Mouse (Mus musculus) CD4-positive helper T cell, adult 2 months (primary cell): ENCODE results near the gene Mrps34.
"Not testable (repeated sequence)": the region's sequence is repeated elsewhere in the genome, so short reads cannot be mapped to it uniquely, and the experiment has no call there.

Experiments
- DNase-seq: peaks from one replicate; pipeline ENCODE4 v3.0.0-alpha.2; 2012; ENCODE audit warnings: low read depth, missing footprints, low spot score

The Mrps34 gene

DNA sequence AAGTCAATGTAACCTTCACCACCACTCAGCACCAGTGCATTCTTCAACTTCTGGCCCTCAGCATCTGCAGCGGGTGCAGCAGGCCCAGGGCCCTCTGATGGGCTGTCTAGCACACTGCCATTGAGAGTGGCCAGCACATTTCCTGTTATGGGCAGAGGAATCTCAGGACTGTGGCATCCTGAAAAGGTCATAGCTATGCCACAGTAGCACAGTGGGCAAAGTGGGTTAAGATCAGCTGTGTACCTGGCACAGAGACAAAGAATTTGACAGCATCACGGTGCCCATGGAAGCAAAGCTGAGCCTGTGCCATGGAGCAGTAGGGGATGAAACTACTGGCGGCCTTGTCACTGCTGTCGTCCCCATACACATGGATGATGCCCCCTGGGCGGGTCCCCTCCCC, 4.2 kb downstream of the Mrps34 start:
- DNase-seq = no peak

GRCm38 (mm10) chr17:24900014-24900413, 5.1 kb downstream of the Mrps34 start:
- DNase-seq = no peak

GRCm38 (mm10) chr17:24902124-24902523, 7.2 kb downstream of the Mrps34 start:
- no peak for DNase-seq

- DNase-seq = no peak
Measured at GRCm38 (mm10) chr17:24902671-24903474, 8.0 kb downstream of the Mrps34 start.

DNA sequence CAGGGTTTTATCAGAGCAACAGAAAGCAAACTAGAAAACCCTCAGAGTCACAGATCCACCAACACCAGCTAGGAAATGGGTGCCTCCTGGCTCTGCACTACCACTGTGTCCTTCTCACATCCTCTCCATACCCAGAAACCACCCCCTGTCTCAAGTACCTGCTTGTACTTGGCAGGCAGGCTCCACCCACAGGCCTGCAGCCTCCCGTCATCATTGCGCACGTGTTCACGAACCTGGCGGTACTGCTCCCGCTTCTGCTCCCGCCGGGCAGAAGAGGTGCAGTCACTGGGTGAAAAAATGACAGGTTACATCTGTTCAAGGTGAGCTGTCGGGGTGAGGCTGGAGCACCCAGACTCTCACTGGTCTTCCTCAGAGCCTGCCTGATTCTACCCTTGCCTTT, 8.9 kb downstream of the Mrps34 start:
- no peak for DNase-seq

DNA sequence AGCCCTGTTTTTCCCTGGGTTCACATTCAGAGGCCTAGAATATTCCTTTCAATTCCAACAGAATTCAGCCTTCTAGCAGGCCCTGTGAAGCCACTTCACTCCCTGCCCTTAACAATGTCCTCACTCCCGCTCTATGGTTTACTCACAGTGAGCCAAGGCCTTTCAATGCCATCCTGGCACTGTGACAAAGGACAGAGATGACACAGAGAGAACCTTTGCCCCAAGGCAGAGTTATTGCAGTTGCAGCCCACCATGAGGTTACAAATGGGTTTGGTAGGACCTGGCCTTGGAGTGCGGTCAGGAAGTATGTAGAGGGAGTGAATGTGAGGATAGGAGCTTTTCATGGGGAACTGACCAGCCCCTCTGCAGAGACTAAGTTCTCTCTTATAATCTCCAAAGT, 12.7 kb downstream of the Mrps34 start:
- no peak for DNase-seq

DNA sequence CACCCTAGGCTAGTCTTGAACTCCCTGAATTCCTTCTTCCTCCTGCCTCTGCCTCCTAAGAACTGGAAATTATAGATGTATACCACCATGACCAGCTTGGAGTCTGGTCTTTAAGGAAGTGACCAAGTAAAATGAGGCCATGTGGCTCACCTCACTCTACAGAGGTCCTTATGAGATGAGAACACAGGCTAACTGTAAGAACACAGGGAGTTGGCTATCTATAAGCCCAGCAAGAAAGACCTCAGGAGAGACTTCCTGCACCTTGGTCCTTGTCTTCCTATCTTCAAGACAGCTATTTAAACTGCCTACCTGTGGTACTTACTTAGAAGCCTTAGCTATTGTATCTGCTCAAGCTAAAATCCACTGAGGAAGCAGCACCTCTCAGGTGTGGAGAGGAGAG, 19.1 kb downstream of the Mrps34 start:
- no peak for DNase-seq

GRCm38 (mm10) chr17:24923246-24923645, 28.3 kb downstream of the Mrps34 start:
- DNase-seq = no peak

DNA sequence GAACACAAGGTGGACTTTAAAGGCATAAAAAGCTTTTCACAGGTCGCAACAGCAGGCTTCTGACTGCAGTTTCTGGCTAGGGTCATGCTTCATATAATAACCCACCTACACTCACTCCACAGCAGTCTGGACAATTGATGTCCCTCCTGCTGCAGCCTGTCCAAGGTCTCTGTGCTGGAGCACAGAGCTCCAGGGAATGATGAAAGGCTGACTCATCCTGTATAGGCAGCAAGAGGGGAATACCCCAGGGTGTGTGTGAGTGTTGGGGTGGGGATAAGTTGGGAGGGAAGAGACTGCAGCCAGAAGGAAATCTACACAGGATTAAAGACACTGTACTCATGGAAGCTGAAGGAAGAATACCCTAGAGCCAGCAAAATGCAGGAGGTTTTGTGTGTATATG, 34.6 kb downstream of the Mrps34 start:
- no peak for DNase-seq

DNA sequence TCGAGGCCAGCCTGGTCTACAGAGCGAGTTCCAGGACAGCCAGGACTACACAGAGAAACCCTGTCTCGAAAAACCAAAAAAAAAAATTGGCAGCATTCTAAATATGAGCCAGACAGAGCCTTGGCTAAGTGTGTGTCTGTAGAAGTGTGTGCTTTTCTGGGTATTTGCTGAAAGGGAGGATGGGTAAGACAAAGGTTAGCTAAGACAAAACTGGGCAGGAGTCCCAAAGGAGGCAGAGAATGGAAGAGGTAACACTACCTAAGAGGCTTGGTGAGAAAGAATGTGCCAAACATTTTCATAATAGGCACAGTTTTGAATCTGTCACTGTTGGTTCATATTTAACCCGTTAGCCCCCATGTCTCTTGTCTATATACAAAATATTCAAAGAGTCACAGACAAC, 37.5 kb downstream of the Mrps34 start:
- no peak for DNase-seq

DNA sequence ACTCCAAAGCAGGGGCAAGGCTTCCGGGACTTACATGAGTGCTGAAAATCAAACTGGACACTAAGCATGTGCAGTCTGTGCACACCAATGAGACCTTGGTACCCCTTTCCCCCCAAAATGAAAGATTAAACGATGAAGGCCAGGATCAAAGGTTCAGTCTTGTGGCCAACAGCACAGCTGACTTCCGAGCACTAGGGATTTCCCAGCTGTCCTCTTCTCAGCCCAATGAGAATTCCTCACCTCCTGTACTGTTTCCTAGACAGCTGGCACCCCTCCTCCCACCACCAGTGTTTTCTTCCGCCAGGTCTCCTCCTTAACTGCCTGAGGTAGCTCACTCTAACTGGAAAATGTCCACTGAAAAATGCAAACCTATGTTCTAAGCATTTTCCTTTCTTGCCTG, 38.2 kb downstream of the Mrps34 start:
- no peak for DNase-seq

DNA sequence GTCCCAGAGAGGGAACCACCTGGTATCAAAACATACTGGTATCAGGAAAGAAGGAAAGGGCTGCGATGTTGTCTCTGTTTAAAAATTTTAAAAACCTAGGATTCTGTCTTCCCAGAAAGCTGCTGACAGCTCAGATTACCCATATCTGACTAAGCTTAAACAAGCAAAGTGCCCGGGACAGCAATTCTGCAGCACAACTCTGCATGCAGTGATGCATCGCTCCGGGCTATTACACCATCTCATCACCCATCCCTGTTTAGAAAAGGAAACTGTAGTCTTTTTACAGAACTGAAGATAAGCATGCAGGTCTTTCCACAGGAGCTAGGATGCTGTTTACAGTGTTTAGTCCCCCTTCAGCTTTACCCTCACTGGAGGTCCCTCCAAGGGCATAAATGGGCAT, 40.0 kb downstream of the Mrps34 start:
- DNase-seq = no peak

GRCm38 (mm10) chr17:24935666-24936065, 40.8 kb downstream of the Mrps34 start:
- DNase-seq = peak; percentile 10

GRCm38 (mm10) chr17:24936259-24937237, 41.6 kb downstream of the Mrps34 start, which contains the start of gene Mapk8ip3:
Gene Mapk8ip3 (minus strand): TSS chr17:24936977.
- DNase-seq = peak; percentile 96

- peak; percentile 16 for DNase-seq
Measured at GRCm38 (mm10) chr17:24937266-24937665, 42.4 kb downstream of the Mrps34 start.

DNA sequence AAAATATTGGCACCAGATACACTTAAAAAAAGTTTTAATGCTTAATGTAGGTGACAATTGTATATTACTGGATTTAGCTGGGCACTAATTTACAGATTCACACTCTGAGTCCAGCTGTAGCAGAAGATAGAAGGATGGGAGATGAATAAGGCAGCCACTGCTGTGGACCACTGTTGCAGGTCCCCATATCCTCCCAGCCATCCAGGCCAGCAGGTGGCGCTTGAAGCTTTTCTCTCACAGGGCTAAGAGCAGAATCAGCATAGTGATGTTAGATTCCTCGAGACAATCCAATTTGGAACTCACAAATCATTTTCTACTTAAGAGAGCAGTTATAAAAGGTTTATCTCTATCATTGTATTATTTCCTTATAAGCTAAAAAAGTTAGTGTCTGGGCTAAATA, 47.5 kb downstream of the Mrps34 start:
- peak; percentile 26 for DNase-seq

GRCm38 (mm10) chr17:24943036-24943435, 48.1 kb downstream of the Mrps34 start:
- no peak for DNase-seq

DNA sequence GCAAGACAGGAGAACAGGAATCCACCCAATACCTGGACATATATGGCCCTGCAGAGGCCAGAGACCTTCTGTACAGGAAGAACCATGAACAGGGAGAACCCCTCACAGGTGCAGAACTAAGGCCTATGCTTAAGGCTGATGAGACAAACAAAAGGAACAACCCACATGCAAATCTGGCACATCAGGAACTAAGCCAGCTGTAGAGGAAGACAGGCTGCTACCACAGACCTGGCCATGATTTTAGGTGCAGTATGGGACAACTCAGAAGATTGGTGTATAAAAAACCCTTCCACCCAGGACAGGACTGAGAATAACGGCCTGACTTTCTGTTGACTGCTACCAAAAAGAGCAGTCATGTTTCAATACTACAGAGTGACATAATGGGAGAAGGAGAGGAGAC, 48.7 kb downstream of the Mrps34 start:
- not testable (repeated sequence) for DNase-seq
